Mouse (Mus musculus): ENCODE results near the gene Epb41l5. TPM values are rescaled to one million over a fixed set of nuclear protein-coding genes. Genes with fewer than 3 reads are reported as not detected.
A peak's percentile ranks its signal among the peaks of the same experiment; 100 is the strongest.

The Epb41l5 gene
- polyA plus RNA-seq, 1 experiment = 13.5 TPM

- TF ChIP-seq CTCF (IDR thresholded peaks at IDR 0.05; ENCODE audit: borderline replicate concordance, extremely low read depth, insufficient read depth, insufficient read length) = no peak
- TF ChIP-seq POLR2A (IDR thresholded peaks at IDR 0.05; ENCODE audit: borderline replicate concordance, extremely low read depth, insufficient read depth, insufficient read length, poor library complexity, severe bottlenecking) = no peak
- DNase-seq (ENCODE audit: low read depth) = no peak
Observed at GRCm38 (mm10) chr1:119510409-119510808, 138.4 kb downstream of the Epb41l5 start.

- TF ChIP-seq POLR2A (IDR thresholded peaks at IDR 0.05; ENCODE audit: borderline replicate concordance, extremely low read depth, insufficient read depth, insufficient read length, poor library complexity, severe bottlenecking) (no peak), CTCF (IDR thresholded peaks at IDR 0.05; ENCODE audit: borderline replicate concordance, extremely low read depth, insufficient read depth, insufficient read length) (no peak)
- no peak for DNase-seq (ENCODE audit: low read depth)
Observed at GRCm38 (mm10) chr1:119509474-119509873, 139.3 kb downstream of the Epb41l5 start.

GRCm38 (mm10) chr1:119508548-119508947, 140.3 kb downstream of the Epb41l5 start:
- DNase-seq (ENCODE audit: low read depth) = peak; percentile 74
- TF ChIP-seq CTCF (IDR thresholded peaks at IDR 0.05; ENCODE audit: borderline replicate concordance, extremely low read depth, insufficient read depth, insufficient read length) (no peak), POLR2A (IDR thresholded peaks at IDR 0.05; ENCODE audit: borderline replicate concordance, extremely low read depth, insufficient read depth, insufficient read length, poor library complexity, severe bottlenecking) (no peak)

GRCm38 (mm10) chr1:119505951-119506350, 142.8 kb downstream of the Epb41l5 start:
- no peak for DNase-seq (ENCODE audit: low read depth)
- TF ChIP-seq POLR2A (IDR thresholded peaks at IDR 0.05; ENCODE audit: borderline replicate concordance, extremely low read depth, insufficient read depth, insufficient read length, poor library complexity, severe bottlenecking) (no peak), CTCF (IDR thresholded peaks at IDR 0.05; ENCODE audit: borderline replicate concordance, extremely low read depth, insufficient read depth, insufficient read length) (no peak)

- no peak for TF ChIP-seq CTCF (IDR thresholded peaks at IDR 0.05; ENCODE audit: borderline replicate concordance, extremely low read depth, insufficient read depth, insufficient read length)
- TF ChIP-seq POLR2A (IDR thresholded peaks at IDR 0.05; ENCODE audit: borderline replicate concordance, extremely low read depth, insufficient read depth, insufficient read length, poor library complexity, severe bottlenecking) = peak; percentile 43; the same call in 1 of the 2 replicates
- peak; percentile 99 for DNase-seq (ENCODE audit: low read depth)
Observed at GRCm38 (mm10) chr1:119504260-119505062, 144.3 kb downstream of the Epb41l5 start, which contains the start of gene Ralb. Gene Ralb, minus strand, starts transcription at chr1:119504794.

- DNase-seq (ENCODE audit: low read depth) = no peak
- TF ChIP-seq POLR2A (IDR thresholded peaks at IDR 0.05; ENCODE audit: borderline replicate concordance, extremely low read depth, insufficient read depth, insufficient read length, poor library complexity, severe bottlenecking) = no peak
- TF ChIP-seq CTCF (IDR thresholded peaks at IDR 0.05; ENCODE audit: borderline replicate concordance, extremely low read depth, insufficient read depth, insufficient read length) = no peak
Observed at GRCm38 (mm10) chr1:119503808-119504207, 145.0 kb downstream of the Epb41l5 start.

- no peak for DNase-seq (ENCODE audit: low read depth)
- TF ChIP-seq CTCF (IDR thresholded peaks at IDR 0.05; ENCODE audit: borderline replicate concordance, extremely low read depth, insufficient read depth, insufficient read length) (no peak), POLR2A (IDR thresholded peaks at IDR 0.05; ENCODE audit: borderline replicate concordance, extremely low read depth, insufficient read depth, insufficient read length, poor library complexity, severe bottlenecking) (no peak)
Observed at GRCm38 (mm10) chr1:119503181-119503580, 145.6 kb downstream of the Epb41l5 start.

GRCm38 (mm10) chr1:119502729-119503128, 146.1 kb downstream of the Epb41l5 start:
- no peak for DNase-seq (ENCODE audit: low read depth)
- no peak for TF ChIP-seq CTCF (IDR thresholded peaks at IDR 0.05; ENCODE audit: borderline replicate concordance, extremely low read depth, insufficient read depth, insufficient read length)
- no peak for TF ChIP-seq POLR2A (IDR thresholded peaks at IDR 0.05; ENCODE audit: borderline replicate concordance, extremely low read depth, insufficient read depth, insufficient read length, poor library complexity, severe bottlenecking)

GRCm38 (mm10) chr1:119501881-119502280, 146.9 kb downstream of the Epb41l5 start:
- no peak for TF ChIP-seq CTCF (IDR thresholded peaks at IDR 0.05; ENCODE audit: borderline replicate concordance, extremely low read depth, insufficient read depth, insufficient read length)
- TF ChIP-seq POLR2A (IDR thresholded peaks at IDR 0.05; ENCODE audit: borderline replicate concordance, extremely low read depth, insufficient read depth, insufficient read length, poor library complexity, severe bottlenecking) = no peak
- DNase-seq (ENCODE audit: low read depth) = no peak

- TF ChIP-seq CTCF (IDR thresholded peaks at IDR 0.05; ENCODE audit: borderline replicate concordance, extremely low read depth, insufficient read depth, insufficient read length) (no peak), POLR2A (IDR thresholded peaks at IDR 0.05; ENCODE audit: borderline replicate concordance, extremely low read depth, insufficient read depth, insufficient read length, poor library complexity, severe bottlenecking) (no peak)
- no peak for DNase-seq (ENCODE audit: low read depth)
Observed at GRCm38 (mm10) chr1:119499456-119499855, 149.3 kb downstream of the Epb41l5 start.

GRCm38 (mm10) chr1:119498536-119499231, 150.1 kb downstream of the Epb41l5 start:
- no peak for TF ChIP-seq POLR2A (IDR thresholded peaks at IDR 0.05; ENCODE audit: borderline replicate concordance, extremely low read depth, insufficient read depth, insufficient read length, poor library complexity, severe bottlenecking)
- no peak for TF ChIP-seq CTCF (IDR thresholded peaks at IDR 0.05; ENCODE audit: borderline replicate concordance, extremely low read depth, insufficient read depth, insufficient read length)
- no peak for DNase-seq (ENCODE audit: low read depth)

All from brain, embryonic 14.5 days (tissue).